In the genomic region with DNA sequence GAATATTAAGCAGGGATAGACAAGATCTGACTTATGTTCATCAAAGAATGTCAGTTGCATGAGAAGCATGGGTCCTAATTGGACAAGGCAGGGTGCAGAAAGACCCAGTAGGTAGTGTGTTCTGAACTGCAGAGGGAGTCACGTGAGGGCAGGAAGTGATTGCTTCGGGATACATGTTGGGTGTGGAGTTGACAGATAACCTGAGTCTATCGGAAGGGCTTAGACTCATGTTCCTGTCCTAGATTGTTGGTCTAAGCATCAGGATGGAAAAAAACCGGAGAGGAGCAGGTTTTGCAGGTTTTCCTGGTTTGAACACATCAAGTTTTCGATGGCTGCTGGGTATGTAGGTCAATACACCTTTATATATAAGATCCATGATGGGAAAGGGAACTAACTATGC, we compare ENCODE assay signal across 20 mouse cellular contexts.
"Had no signal": no experiment of that assay in that cellular context is flagged by ENCODE, and none has a peak within 500 bp of the region (broad histone marks: within the 10 kb centered on the region; RNA-seq: fewer than 3 reads in every experiment).

No protein-coding gene starts in this region.

- H3K4me3 ChIP-seq: liver, embryonic 13.5 days; liver, embryonic 15.5 days; lung, embryonic 15.5 days; midbrain, embryonic 10.5 days; midbrain, embryonic 12.5 days; myocyte; neural tube, embryonic 13.5 days; neural tube, embryonic 15.5 days had no signal

- ATAC-seq: liver, postnatal 0 days; midbrain, embryonic 16.5 days had no signal

- H3K9me3 ChIP-seq: liver, embryonic 13.5 days; liver, embryonic 15.5 days; lung, embryonic 15.5 days; midbrain, embryonic 10.5 days; midbrain, embryonic 12.5 days; neural tube, embryonic 13.5 days; neural tube, embryonic 15.5 days had no signal

- H3K4me2 ChIP-seq: liver, embryonic 11.5 days; liver, embryonic 13.5 days; liver, embryonic 15.5 days; lung, embryonic 15.5 days; midbrain, embryonic 12.5 days; neural tube, embryonic 13.5 days; neural tube, embryonic 15.5 days had no signal

- H3K27me3 ChIP-seq: liver, embryonic 13.5 days; liver, embryonic 15.5 days; lung, embryonic 15.5 days; midbrain, embryonic 12.5 days; neural tube, embryonic 13.5 days; neural tube, embryonic 15.5 days had no signal

- H3K9ac ChIP-seq: liver, embryonic 13.5 days; liver, embryonic 15.5 days; liver, postnatal 0 days; lung, embryonic 15.5 days; midbrain, embryonic 12.5 days; neural tube, embryonic 13.5 days; neural tube, embryonic 15.5 days had no signal

- H3K4me1 ChIP-seq: liver, embryonic 15.5 days; lung, embryonic 15.5 days; midbrain, embryonic 10.5 days; midbrain, embryonic 12.5 days; neural tube, embryonic 13.5 days; neural tube, embryonic 15.5 days had no signal

- H3K27ac ChIP-seq: liver, embryonic 13.5 days; liver, embryonic 15.5 days; lung, embryonic 15.5 days; midbrain, embryonic 10.5 days; midbrain, embryonic 12.5 days; neural tube, embryonic 13.5 days; neural tube, embryonic 15.5 days had no signal

- DNase-seq: liver, embryonic 13.5 days; liver, postnatal 0 days; lung, adult 2 months; lung, postnatal 10 days; lung, postnatal 4 days; midbrain, embryonic 14.5 days; retina, postnatal 1 day; right cerebral cortex, postnatal 14 days; thymus, adult 2 months; thymus, postnatal 25 days; thymus, postnatal 4 days had no signal

- H3K36me3 ChIP-seq: liver, embryonic 13.5 days; liver, embryonic 15.5 days; lung, embryonic 15.5 days; midbrain, embryonic 10.5 days; midbrain, embryonic 12.5 days; neural tube, embryonic 13.5 days; neural tube, embryonic 15.5 days had no signal
